Mouse (Mus musculus): ENCODE data around the gene Ufc1.

GRCm38 (mm10) chr1:171282086-171282805, 12.6 kb downstream of the Ufc1 start:
- TF ChIP-seq POLR2A (IDR thresholded peaks at IDR 0.05; ENCODE audit: insufficient read length, low read depth) (no peak), USF1 (IDR thresholded peaks at IDR 0.05; ENCODE audit: low read depth) (no peak), E2F4 (IDR thresholded peaks at IDR 0.05; ENCODE audit: insufficient read depth) (no peak), POLR2AphosphoS2 (IDR thresholded peaks at IDR 0.05; ENCODE audit: insufficient read length, low read depth) (no peak), TCF12 (IDR thresholded peaks at IDR 0.05; ENCODE audit: insufficient read depth, poor library complexity, severe bottlenecking) (no peak), TCF3 (IDR thresholded peaks at IDR 0.05; ENCODE audit: insufficient read length, low read depth) (no peak)

All from myocyte (in vitro differentiated cells).